Mouse (Mus musculus): Measurements from ENCODE around the gene Zgrf1.

Zgrf1 gene

GRCm38 (mm10) chr3:127562974-127563373, 9.7 kb downstream of the Zgrf1 start:
- DNase-seq: no peak

- DNase-seq: no peak
Observed at GRCm38 (mm10) chr3:127565129-127565528, 11.8 kb downstream of the Zgrf1 start.

GRCm38 (mm10) chr3:127572557-127572956, 19.3 kb downstream of the Zgrf1 start:
- DNase-seq: peak in 1 of 2 experiments; percentile 67

GRCm38 (mm10) chr3:127597136-127597535, 43.8 kb downstream of the Zgrf1 start:
- DNase-seq: no peak

GRCm38 (mm10) chr3:127608109-127608508, 54.8 kb downstream of the Zgrf1 start:
- DNase-seq: no peak

- peak; percentile 72 to 83 for DNase-seq
Observed at GRCm38 (mm10) chr3:127625296-127625695, 72.0 kb downstream of the Zgrf1 start.

- peak in 1 of 2 experiments; percentile 36 for DNase-seq
Observed at GRCm38 (mm10) chr3:127625701-127626399, 72.6 kb downstream of the Zgrf1 start.

DNA sequence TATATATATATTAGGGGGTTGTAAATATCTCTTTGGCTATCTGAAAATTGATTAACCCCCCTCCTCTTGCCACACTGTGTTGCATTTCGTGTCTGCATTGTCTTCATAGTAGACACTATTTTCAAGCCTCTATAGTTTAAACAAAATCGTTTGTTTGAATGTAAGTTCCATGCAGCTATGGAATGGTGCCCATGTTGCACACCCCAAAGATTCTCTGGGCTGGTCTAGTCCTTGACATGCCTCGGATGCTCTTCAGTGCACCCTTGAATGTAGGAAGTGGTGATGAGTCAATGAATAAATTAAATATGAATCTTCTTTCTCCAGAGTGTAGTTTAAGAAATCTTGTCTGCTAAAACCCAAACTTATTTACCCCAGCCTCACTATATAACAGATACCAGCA, 73.2 kb downstream of the Zgrf1 start:
- DNase-seq: no peak

DNA sequence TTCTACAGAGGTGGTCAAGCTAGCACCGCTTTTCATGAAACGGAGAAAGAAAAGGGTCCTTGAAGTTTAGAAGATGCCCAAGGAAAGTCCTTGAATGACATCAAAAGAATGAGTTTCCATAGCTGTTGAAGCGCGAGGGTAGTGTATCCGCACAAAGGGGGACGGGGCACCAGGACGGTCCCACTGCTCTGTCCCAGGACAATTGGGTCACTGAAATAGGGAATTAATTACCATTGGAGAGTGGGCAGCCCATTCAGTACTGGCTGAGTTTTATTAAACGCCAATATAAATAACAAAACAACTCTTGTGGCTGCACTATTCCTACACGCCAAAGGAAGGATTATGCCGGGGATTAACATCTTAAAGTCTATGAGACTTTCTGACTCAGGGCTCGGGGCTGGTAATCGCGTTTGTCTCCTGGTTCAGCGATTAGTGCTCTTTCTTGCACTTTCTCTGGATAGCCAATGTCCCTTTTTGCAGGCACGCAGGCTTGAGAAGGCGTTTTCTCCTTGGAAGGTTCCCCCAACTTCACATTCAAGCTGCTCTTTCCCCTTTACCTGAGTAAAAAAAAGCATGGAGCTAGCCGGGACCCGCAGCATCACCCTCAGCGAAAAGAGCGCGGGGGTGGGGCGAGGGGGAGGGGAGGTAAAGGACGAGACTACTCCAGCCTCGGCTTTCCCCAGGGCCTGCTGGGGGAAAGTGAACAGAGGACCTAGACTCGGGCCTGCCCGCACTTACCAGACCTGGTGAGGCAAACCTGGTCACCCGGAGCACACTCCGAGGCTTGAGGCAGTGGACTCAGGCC, 74.1 kb downstream of the Zgrf1 start:
- no peak for DNase-seq

- no peak for DNase-seq
Observed at GRCm38 (mm10) chr3:127627956-127628310, 74.6 kb downstream of the Zgrf1 start.

GRCm38 (mm10) chr3:127628311-127629184, 75.3 kb downstream of the Zgrf1 start:
- no peak for DNase-seq

DNA sequence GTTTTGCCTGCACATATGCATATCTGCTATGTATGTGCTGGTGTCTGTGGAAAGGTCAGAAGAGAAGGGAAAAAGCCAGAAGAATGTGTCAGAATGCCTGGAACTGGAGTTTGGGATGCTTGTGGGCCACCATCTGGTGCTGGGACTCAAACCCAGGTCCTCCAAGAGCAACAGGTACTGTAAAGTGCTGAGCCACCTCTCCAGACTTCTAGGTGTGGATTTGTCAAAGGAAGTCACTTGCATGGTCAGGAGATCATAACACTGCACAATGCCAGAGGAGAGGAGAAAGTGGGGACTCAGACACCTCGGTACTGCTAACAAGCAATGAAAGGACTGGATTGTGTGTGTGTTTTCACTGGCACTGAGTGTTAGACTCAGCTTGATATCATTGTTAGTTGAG, 76.9 kb downstream of the Zgrf1 start:
- DNase-seq: no peak

DNA sequence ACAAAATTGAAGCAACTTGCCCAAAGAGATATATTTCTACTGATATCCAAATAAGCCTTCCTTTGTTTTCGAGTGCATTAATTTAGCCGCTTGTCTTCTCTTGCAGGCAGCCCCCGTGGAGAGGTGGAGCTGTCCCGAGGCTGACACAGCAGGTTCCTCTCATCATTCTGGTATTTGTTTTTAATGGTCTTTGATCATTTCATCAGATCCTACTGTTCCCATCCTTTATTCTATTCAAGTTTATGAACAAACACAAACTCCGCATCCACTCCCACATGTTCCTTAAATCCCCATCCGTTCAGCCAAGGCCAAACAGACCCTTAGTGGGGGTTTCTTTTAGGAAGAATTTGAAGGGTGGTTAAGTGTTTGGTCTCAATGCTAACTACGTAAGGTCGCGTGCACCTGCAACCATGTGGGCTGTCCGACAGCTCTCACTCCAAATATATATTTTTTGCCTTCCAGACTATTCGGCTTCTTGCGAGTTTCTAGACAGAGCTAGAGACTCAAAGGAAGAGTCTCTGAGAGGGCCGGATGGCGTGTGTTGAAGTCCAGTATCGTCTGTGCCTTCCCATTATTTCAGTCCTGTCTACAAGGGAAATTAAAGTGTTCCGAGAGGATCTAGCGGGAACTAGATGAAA, 77.6 kb downstream of the Zgrf1 start:
- no peak for DNase-seq

DNA sequence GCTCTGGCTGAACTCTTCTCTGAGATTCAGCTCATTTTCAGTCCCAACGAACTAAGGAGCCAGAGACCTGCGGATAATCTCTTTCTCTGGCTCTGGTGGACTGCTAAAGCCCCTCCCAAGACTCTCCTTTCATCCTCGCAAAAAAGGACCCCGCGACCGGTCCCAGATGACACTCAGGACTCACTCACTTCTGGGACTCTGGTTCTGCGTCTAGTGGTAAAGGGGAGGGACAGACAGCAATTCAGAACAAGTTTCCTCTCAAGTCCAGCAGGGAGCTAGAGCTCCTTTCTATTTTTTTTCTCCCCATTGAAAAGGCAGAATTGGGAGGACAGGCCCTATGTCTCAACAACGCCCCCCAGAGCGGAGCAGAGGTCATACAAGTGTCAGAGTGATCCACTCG, 78.3 kb downstream of the Zgrf1 start:
- no peak for DNase-seq

DNA sequence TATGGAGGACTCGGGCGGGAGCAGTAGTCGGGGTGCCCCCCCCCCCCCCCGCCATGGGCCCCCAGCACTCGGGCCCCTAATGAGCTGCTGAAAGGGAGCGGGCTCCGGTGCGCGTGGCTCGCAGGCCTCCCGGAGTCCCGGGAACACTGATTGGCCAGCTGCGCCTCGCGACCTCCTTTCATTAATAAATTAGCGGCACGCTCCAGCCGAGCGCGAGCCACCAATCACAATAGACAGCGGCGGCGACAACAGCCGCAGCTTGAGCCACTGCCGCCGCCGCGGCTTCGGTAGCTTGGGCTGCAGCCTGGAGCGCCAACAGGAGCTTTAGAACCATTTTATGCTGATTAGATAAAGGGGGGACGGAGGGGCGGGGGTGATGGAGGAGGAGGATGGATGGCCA, 79.2 kb downstream of the Zgrf1 start:
- peak in 1 of 2 experiments; percentile 34 for DNase-seq

DNA sequence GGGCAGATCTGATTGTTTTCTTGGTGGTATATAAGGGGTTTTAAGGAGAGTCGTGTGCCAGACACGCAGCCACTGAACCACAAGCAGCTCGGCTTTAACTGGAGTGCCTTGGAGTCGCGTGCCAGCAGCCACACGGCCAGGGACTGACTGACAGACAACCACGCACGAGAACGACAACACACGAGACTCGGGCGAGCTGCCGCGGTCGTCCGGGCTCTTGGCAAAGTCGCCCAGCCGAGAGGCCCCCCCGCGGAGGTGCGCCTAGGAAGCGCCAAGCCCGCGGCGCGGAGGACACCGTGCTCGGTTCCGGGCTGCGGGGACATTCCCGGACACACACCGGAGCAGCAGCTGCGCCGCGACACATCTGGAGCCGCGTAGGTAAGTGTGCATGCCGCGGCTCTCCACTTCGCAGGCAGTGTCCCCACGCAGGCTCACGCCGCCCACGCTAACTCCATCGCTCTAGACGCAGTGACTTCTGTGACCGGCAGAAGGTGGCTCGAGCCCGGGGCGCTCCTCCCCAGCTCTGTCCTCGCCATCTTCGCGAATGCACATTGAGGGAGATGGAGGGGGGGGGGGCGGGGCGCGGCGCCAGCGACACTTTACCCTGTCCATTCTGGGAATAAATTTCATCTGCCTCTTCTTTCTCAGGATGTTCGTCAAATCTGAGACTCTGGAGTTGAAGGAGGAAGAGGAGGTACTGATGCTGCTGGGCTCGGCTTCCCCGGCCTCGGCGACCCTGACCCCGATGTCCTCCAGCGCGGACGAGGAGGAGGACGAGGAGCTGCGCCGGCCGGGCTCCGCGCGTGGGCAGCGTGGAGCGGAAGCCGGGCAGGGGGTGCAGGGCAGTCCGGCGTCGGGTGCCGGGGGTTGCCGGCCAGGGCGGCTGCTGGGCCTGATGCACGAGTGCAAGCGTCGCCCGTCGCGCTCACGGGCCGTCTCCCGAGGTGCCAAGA, 80.1 kb downstream of the Zgrf1 start, which contains the start of gene Neurog2:
Gene Neurog2, plus strand, starts transcription at position 56 of the 953 bp plus-strand sequence.
- peak in 1 of 2 experiments; percentile 16 for DNase-seq

DNA sequence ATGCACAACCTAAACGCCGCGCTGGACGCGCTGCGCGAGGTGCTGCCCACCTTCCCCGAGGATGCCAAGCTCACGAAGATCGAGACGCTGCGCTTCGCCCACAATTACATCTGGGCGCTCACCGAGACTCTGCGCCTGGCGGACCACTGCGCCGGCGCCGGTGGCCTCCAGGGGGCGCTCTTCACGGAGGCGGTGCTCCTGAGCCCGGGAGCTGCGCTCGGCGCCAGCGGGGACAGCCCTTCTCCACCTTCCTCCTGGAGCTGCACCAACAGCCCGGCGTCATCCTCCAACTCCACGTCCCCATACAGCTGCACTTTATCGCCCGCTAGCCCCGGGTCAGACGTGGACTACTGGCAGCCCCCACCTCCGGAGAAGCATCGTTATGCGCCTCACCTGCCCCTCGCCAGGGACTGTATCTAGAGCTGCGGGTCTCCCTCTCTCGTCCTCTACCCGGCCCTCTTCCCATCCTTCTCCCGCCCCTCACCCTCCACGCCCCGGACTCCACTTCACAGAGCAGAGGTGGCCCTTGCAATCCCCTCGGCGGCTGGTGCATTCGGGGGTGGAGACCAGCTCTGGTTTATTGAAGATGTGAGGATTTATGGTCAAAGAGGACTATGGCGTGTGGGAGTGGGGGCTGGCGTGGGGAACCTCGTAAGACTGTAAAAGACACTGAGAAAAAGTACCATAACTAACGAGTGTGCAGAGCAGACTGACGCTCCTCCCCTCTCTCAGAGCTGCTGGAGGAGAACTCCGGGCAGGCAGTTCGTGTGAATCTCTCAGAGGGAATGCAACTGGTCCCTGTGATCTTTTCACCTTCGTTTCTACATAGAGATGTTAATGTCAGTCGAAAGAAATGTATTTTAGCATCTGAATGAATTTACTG, 81.1 kb downstream of the Zgrf1 start:
- DNase-seq: peak; percentile 76 to 83

- no peak for DNase-seq
Observed at GRCm38 (mm10) chr3:127634984-127635349, 81.7 kb downstream of the Zgrf1 start.

DNA sequence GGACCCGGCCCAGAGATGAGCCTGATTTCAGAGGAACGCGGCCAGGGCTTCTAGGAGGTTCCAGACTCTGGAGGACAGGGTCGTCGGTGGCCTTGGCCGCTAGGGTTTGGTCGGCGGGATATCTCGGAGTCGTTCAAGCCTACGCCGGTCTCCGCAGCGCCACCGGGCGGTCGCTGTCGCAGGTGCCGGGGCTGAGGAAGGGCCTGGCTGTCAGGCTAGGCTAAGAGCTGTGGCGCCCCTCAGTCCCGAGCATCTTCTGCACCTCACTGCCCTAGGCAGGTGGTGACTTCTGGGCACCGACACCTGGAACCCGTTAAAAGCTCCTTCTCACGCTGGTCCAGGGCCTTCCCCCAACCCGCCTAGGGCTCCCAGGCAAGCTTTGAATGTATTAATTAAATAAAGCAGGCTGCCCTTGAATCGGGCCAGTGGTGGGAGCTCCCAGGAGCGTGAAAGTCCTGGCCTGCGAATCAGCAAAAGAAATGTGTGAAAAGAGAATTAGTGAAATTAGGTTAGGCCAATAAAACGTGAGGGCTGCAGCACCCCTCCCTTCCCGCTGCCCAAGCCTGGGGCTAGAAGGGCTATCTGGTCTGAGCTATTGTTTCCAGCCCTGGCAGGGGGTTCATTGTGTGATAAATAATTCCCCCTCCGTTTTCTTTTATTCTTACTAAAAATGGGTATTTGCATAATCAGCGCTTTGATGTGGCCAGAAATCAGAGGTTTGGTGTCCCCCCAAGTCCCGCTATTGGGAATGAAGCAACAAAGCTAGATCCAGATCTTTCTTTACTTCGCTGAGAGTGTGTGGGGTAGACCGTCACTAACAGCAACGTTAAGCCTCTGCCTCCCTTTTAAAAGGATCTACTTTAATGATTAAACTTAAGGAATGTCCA, 86.8 kb downstream of the Zgrf1 start:
- DNase-seq: peak; percentile 49 to 64
